Mouse (Mus musculus) left cerebral cortex, adult 11 months (tissue): ENCODE measurements around the gene Hykk.
"Not testable (repeated sequence)": the region's sequence is repeated elsewhere in the genome, so short reads cannot be mapped to it uniquely, and the experiment has no call there.

Experiments
- DNase-seq: peaks from one replicate; pipeline ENCODE4 v3.0.0; 2022; ENCODE audit warnings: low spot score

The Hykk gene

GRCm38 (mm10) chr9:54917010-54917677 is at the start of gene Hykk:
Gene Hykk, plus strand, starts transcription at chr9:54917283.
- peak; percentile 90 for DNase-seq

- no peak for DNase-seq
Observed at GRCm38 (mm10) chr9:54878759-54879158, 38.3 kb upstream of the Hykk start.

- DNase-seq = no peak
Observed at GRCm38 (mm10) chr9:54892111-54892510, 25.0 kb upstream of the Hykk start.

GRCm38 (mm10) chr9:54897097-54897496 is 20.0 kb upstream of the Hykk start:
- DNase-seq = no peak

- no peak for DNase-seq
Observed at GRCm38 (mm10) chr9:54909446-54909845, 7.6 kb upstream of the Hykk start.

- no peak for DNase-seq
Observed at GRCm38 (mm10) chr9:54915576-54915975, 1.5 kb upstream of the Hykk start.

GRCm38 (mm10) chr9:54916401-54916800 is 682 bp upstream of the Hykk start:
- no peak for DNase-seq

GRCm38 (mm10) chr9:54918191-54918590 is 1.1 kb downstream of the Hykk start:
- no peak for DNase-seq

- DNase-seq = no peak
Observed at GRCm38 (mm10) chr9:54918781-54919180, 1.7 kb downstream of the Hykk start.

GRCm38 (mm10) chr9:54919946-54920345 is 2.9 kb downstream of the Hykk start:
- no peak for DNase-seq

GRCm38 (mm10) chr9:54930741-54931140 is 13.7 kb downstream of the Hykk start:
- no peak for DNase-seq

- no peak for DNase-seq
Observed at GRCm38 (mm10) chr9:54931765-54932164, 14.7 kb downstream of the Hykk start.

- no peak for DNase-seq
Observed at GRCm38 (mm10) chr9:54932379-54932778, 15.3 kb downstream of the Hykk start.

GRCm38 (mm10) chr9:54942071-54942470 is 25.0 kb downstream of the Hykk start:
- DNase-seq = no peak

- no peak for DNase-seq
Observed at GRCm38 (mm10) chr9:54944467-54944866, 27.4 kb downstream of the Hykk start.

GRCm38 (mm10) chr9:54946256-54946655 is 29.2 kb downstream of the Hykk start:
- no peak for DNase-seq

- DNase-seq = no peak
Observed at GRCm38 (mm10) chr9:54949465-54949864, 32.4 kb downstream of the Hykk start.

- not testable (repeated sequence) for DNase-seq
Observed at GRCm38 (mm10) chr9:54950162-54950561, 33.1 kb downstream of the Hykk start.

- peak; percentile 78 for DNase-seq
Observed at GRCm38 (mm10) chr9:54950575-54951321, 33.7 kb downstream of the Hykk start, which contains the start of the genes Psma4 and AY074887. Gene Psma4, plus strand, starts transcription at chr9:54950790. Gene AY074887, minus strand, starts transcription at chr9:54950998.

GRCm38 (mm10) chr9:54961059-54961458 is 44.0 kb downstream of the Hykk start:
- DNase-seq = no peak

GRCm38 (mm10) chr9:54963669-54964068 is 46.6 kb downstream of the Hykk start:
- no peak for DNase-seq

GRCm38 (mm10) chr9:54969972-54970637 is 53.0 kb downstream of the Hykk start:
- DNase-seq = no peak

GRCm38 (mm10) chr9:54980674-54981073 is 63.6 kb downstream of the Hykk start, which contains the start of gene Chrna5:
Gene Chrna5, plus strand, starts transcription at chr9:54980880.
- DNase-seq = no peak
